Mouse (Mus musculus): ENCODE data around the gene Gm11627. TPM values are rescaled to one million over a fixed set of nuclear protein-coding genes. Genes with fewer than 3 reads are reported as not detected.

The Gm11627 gene
- total and polyA plus RNA-seq, 2 experiments: not detected

DNA sequence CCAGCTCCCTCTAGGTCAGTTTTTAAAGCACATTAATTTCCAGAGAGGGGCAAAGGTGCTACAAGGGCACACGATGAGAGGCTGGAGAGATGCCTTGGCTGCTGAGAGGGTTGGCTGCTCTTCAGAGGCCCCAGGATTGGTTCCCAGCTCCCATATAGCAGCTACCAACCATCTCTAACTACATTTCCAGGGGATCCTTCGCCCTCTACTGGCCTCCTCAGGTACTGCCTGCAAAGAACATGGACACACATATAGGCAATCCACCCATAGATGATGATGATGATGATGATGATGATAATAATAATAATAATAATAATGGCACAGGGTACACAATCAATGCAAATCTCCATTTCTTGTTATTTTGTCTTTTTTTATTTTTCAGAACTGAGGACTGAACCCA lies 40.2 kb upstream of the Gm11627 start:
- Histone ChIP-seq H3K9ac (ENCODE audit: low read depth, low read length) (no peak overlapping the region), H3K27ac (replicated peaks; ENCODE audit: insufficient read depth, low read depth, low read length) (no peak overlapping the region), H3K79me2 (ENCODE audit: control insufficient read depth, insufficient read depth, low read length) (no peaks in the 10 kb centered on the region), H3K36me3 (ENCODE audit: control insufficient read depth, insufficient read depth, low read length) (no peaks in the 10 kb centered on the region), H3K4me3 (ENCODE audit: insufficient read depth, low read depth, low read length) (no peak overlapping the region), H3K4me1 (ENCODE audit: control insufficient read depth, insufficient read depth, low read length) (no peaks in the 10 kb centered on the region), H3K27me3 (ENCODE audit: control insufficient read depth, insufficient read depth, low read length) (no peaks in the 10 kb centered on the region)
- no peak for DNase-seq (ENCODE audit: extremely low read depth, low read depth, low spot score)
- WGBS: 59% methylated on average over 2 of the region's 2 CpGs
- TF ChIP-seq POLR2A (IDR thresholded peaks at IDR 0.05; ENCODE audit: extremely low read depth, insufficient read depth, low read length) (no peak), CTCF (IDR thresholded peaks at IDR 0.05; ENCODE audit: low read depth, low read length) (no peak)

GRCm38 (mm10) chr11:102611317-102611705 lies 32.0 kb upstream of the Gm11627 start:
- TF ChIP-seq CTCF (IDR thresholded peaks at IDR 0.05; ENCODE audit: low read depth, low read length) (no peak), POLR2A (IDR thresholded peaks at IDR 0.05; ENCODE audit: extremely low read depth, insufficient read depth, low read length) (no peak)
- H3K36me3 ChIP-seq (ENCODE audit: control insufficient read depth, insufficient read depth, low read length): no peaks in the 10 kb centered on the region
- H3K27me3 ChIP-seq (ENCODE audit: control insufficient read depth, insufficient read depth, low read length): 0 out of 2 replicates have a peak, but pooled peaks cover 3% of the 10 kb centered on the region
- no peak overlapping the region for H3K9ac ChIP-seq (ENCODE audit: low read depth, low read length)
- H3K27ac ChIP-seq (replicated peaks; ENCODE audit: insufficient read depth, low read depth, low read length): no peak overlapping the region
- DNase-seq (ENCODE audit: extremely low read depth, low read depth, low spot score): no peak
- WGBS: 39% methylated on average over 6 of the region's 6 CpGs
- H3K4me3 ChIP-seq (ENCODE audit: insufficient read depth, low read depth, low read length): no peak overlapping the region
- H3K79me2 ChIP-seq (ENCODE audit: control insufficient read depth, insufficient read depth, low read length): no peaks in the 10 kb centered on the region
- no peaks in the 10 kb centered on the region for H3K4me1 ChIP-seq (ENCODE audit: control insufficient read depth, insufficient read depth, low read length)

DNA sequence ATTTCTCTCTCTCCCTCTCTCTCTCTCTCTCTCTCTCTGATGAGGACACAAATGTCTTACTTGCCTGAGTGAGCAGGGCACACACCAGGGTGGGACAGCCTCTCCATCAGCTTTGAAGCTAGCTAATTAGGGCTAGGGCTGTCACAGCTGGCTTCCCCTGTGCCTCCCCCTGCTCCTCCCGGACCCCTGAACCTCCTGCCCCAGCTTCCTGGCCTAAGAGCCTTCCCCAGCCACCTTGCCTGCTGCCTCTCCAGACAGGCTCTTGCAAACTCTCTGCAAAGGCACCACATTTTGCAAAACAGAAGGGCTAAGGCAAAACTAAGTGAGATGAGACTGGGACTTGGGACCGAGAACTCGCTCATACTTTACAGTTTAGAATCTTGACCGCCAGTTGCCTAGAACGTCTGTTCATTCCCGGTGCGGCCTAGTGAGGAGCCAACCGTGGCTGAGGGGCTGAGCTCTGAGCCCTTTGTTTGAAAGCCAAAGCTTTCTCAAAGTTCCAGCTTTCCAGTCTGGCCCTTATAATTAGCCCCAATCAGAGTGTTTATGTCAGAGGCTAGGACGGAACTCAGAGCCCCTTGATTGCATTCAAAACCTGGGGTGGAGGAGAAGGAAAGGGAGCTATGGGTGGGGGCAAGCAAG lies 31.5 kb upstream of the Gm11627 start:
- DNase-seq (ENCODE audit: extremely low read depth, low read depth, low spot score): no peak
- 55% methylated on average over 9 of the region's 9 CpGs for WGBS
- Histone ChIP-seq H3K9ac (ENCODE audit: low read depth, low read length) (no peak overlapping the region), H3K4me3 (ENCODE audit: insufficient read depth, low read depth, low read length) (no peak overlapping the region), H3K27me3 (ENCODE audit: control insufficient read depth, insufficient read depth, low read length) (peaks cover 6% of the 10 kb centered on the region), H3K79me2 (ENCODE audit: control insufficient read depth, insufficient read depth, low read length) (no peaks in the 10 kb centered on the region), H3K4me1 (ENCODE audit: control insufficient read depth, insufficient read depth, low read length) (no peaks in the 10 kb centered on the region), H3K27ac (replicated peaks; ENCODE audit: insufficient read depth, low read depth, low read length) (no peak overlapping the region), H3K36me3 (ENCODE audit: control insufficient read depth, insufficient read depth, low read length) (no peaks in the 10 kb centered on the region)
- TF ChIP-seq CTCF (IDR thresholded peaks at IDR 0.05; ENCODE audit: low read depth, low read length) (no peak), POLR2A (IDR thresholded peaks at IDR 0.05; ENCODE audit: extremely low read depth, insufficient read depth, low read length) (no peak)

- Histone ChIP-seq H3K4me1 (ENCODE audit: control insufficient read depth, insufficient read depth, low read length) (peaks cover 3% of the 10 kb centered on the region; the same call in 1 of the 2 replicates), H3K27ac (replicated peaks; ENCODE audit: insufficient read depth, low read depth, low read length) (no peak overlapping the region), H3K9ac (ENCODE audit: low read depth, low read length) (no peak overlapping the region), H3K36me3 (ENCODE audit: control insufficient read depth, insufficient read depth, low read length) (no peaks in the 10 kb centered on the region), H3K79me2 (ENCODE audit: control insufficient read depth, insufficient read depth, low read length) (no peaks in the 10 kb centered on the region; the same call in 1 of the 2 replicates), H3K4me3 (ENCODE audit: insufficient read depth, low read depth, low read length) (no peak overlapping the region), H3K27me3 (ENCODE audit: control insufficient read depth, insufficient read depth, low read length) (peaks cover 11% of the 10 kb centered on the region)
- no peak for DNase-seq (ENCODE audit: extremely low read depth, low read depth, low spot score)
- TF ChIP-seq CTCF (IDR thresholded peaks at IDR 0.05; ENCODE audit: low read depth, low read length): no peak
- TF ChIP-seq POLR2A (IDR thresholded peaks at IDR 0.05; ENCODE audit: extremely low read depth, insufficient read depth, low read length): no peak
- 57% methylated on average over 4 of the region's 4 CpGs for WGBS
Observed at GRCm38 (mm10) chr11:102610260-102610659, 31.0 kb upstream of the Gm11627 start.

DNA sequence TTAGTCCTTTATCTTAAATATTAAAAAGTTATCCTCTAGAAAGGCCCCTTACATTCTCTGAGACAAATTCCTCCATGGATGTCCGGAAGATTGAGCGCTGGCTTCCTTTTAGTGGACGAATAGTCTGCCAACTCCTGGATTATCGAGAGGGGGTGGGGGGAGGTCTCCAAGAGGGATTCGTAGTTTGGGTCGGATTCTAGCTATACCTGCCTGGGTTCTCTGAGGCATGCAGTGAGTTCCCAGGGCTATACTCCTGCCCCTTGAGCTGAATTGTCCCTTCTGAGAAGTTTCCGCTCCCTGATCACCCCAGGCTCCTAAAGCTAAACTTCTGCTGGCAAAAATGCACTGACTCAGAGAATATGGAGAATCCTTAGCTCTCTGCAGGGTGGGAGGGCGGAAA lies 30.2 kb upstream of the Gm11627 start:
- Histone ChIP-seq H3K27me3 (ENCODE audit: control insufficient read depth, insufficient read depth, low read length) (peaks cover 19% of the 10 kb centered on the region), H3K36me3 (ENCODE audit: control insufficient read depth, insufficient read depth, low read length) (no peaks in the 10 kb centered on the region), H3K4me3 (ENCODE audit: insufficient read depth, low read depth, low read length) (no peak overlapping the region), H3K79me2 (ENCODE audit: control insufficient read depth, insufficient read depth, low read length) (no peaks in the 10 kb centered on the region; the same call in 1 of the 2 replicates), H3K27ac (replicated peaks; ENCODE audit: insufficient read depth, low read depth, low read length) (no peak overlapping the region), H3K4me1 (ENCODE audit: control insufficient read depth, insufficient read depth, low read length) (peaks cover 4% of the 10 kb centered on the region; the same call in 1 of the 2 replicates), H3K9ac (ENCODE audit: low read depth, low read length) (no peak overlapping the region)
- WGBS: 73% methylated on average over 8 of the region's 8 CpGs
- no peak for DNase-seq (ENCODE audit: extremely low read depth, low read depth, low spot score)
- TF ChIP-seq CTCF (IDR thresholded peaks at IDR 0.05; ENCODE audit: low read depth, low read length): no peak
- no peak for TF ChIP-seq POLR2A (IDR thresholded peaks at IDR 0.05; ENCODE audit: extremely low read depth, insufficient read depth, low read length)

DNA sequence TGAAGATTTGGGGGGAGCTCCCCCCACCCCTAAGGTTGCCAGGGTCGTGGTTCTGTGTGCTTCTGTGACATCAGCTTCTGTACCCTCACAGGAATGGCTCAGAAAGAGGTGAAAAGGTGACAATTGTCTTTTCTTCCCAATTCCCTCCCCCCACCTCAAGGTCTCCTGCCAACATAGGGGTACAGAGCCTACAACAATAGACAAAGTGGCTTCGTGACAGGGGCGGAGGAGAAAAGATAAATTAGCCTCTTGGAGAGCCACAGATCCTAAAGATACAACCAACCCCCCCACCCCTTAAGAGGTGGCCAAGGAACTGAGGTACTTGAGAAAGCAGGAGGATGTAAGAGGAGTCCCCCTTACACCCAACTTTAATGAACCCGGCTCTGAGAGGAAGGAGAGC lies 29.4 kb upstream of the Gm11627 start:
- Histone ChIP-seq H3K36me3 (ENCODE audit: control insufficient read depth, insufficient read depth, low read length) (no peaks in the 10 kb centered on the region), H3K4me3 (ENCODE audit: insufficient read depth, low read depth, low read length) (no peak overlapping the region), H3K27me3 (ENCODE audit: control insufficient read depth, insufficient read depth, low read length) (peaks cover 23% of the 10 kb centered on the region), H3K4me1 (ENCODE audit: control insufficient read depth, insufficient read depth, low read length) (peaks cover 4% of the 10 kb centered on the region; the same call in 1 of the 2 replicates), H3K79me2 (ENCODE audit: control insufficient read depth, insufficient read depth, low read length) (no peaks in the 10 kb centered on the region; the same call in 1 of the 2 replicates), H3K9ac (ENCODE audit: low read depth, low read length) (no peak overlapping the region), H3K27ac (replicated peaks; ENCODE audit: insufficient read depth, low read depth, low read length) (no peak overlapping the region)
- TF ChIP-seq CTCF (IDR thresholded peaks at IDR 0.05; ENCODE audit: low read depth, low read length) (no peak), POLR2A (IDR thresholded peaks at IDR 0.05; ENCODE audit: extremely low read depth, insufficient read depth, low read length) (no peak)
- 57% methylated on average over 4 of the region's 4 CpGs for WGBS
- no peak for DNase-seq (ENCODE audit: extremely low read depth, low read depth, low spot score)

All from liver, adult 2 months (tissue).